Mouse (Mus musculus) embryonic fibroblast, embryonic 13.5 days (primary cell): ENCODE data around the gene E2f4.

ENCODE experiments used
- CTCF ChIP-seq: IDR thresholded peaks from 2 replicates; pipeline ENCODE4 v1.5.1; 2011; ENCODE audit warnings: mild to moderate bottlenecking, control low read depth, low read length, moderate library complexity, borderline replicate concordance; ENCODE audit not compliant: insufficient read depth
- POLR2A ChIP-seq: IDR thresholded peaks from 2 replicates; pipeline ENCODE4 v1.6.1; 2011; ENCODE audit warnings: low read depth, mild to moderate bottlenecking, control low read depth, low read length, moderate library complexity

DNA sequence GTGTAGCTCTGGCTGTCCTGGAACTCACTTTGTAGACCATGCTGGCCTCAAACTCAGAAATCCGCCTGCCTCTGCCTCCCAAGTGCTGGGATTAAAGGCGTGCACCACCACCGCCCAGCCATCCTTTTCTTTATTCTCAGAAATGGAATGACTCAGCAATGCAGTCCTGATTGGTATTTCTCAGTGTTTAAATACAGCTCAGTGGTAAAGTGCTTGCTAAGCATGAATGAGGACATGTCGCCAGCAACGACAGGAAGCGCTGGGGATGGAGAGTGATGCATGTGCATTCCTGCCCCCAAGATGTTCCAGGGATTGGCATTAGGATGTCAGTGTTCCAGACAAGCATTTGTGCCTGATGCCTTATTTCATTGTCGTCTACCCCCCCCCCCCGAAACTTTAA lies 5.9 kb downstream of the E2f4 start:
- no peak for TF ChIP-seq POLR2A
- no peak for TF ChIP-seq CTCF
